Mouse (Mus musculus) kidney, adult 2 months (tissue): ENCODE results near the gene Wscd1.

ENCODE experiments used
- CTCF ChIP-seq: fragments of 200-500 bp; conservative IDR thresholded peaks from 2 replicates; pipeline ENCODE4 v1.5.1; 2011; ENCODE audit warnings: low read depth, mild to moderate bottlenecking, control low read depth, low read length, moderate library complexity, mixed read lengths; ENCODE audit not compliant: insufficient read depth, insufficient read length
- POLR2A ChIP-seq: fragments of 200-500 bp; IDR thresholded peaks from one replicate; pipeline ENCODE4 v1.6.1; 2011; ENCODE audit warnings: low read depth, low read length, control low read depth

DNA sequence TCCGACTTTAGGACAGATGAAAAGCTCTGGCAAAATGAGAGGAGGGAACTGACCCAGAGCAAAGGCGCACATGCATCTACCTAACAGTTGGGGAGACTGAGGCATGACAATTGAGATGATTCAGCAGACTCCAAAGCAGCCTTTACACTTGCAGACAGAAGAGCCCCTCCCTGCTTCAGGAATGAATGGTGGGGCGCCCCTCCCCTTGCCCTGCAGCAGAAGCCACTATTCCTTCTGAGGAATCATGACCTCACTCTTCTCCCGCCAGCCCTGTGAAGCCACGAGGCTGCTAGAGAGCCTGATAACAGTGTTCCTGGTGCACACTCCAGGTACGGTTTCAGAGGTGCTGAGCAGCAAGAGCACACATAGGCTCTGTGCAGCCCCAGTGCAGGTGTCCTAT lies 15.6 kb downstream of the Wscd1 start:
- TF ChIP-seq CTCF (no peak), POLR2A (no peak)
